Comparison of ENCODE assay signal across 20 mouse cellular contexts in the genomic region with DNA sequence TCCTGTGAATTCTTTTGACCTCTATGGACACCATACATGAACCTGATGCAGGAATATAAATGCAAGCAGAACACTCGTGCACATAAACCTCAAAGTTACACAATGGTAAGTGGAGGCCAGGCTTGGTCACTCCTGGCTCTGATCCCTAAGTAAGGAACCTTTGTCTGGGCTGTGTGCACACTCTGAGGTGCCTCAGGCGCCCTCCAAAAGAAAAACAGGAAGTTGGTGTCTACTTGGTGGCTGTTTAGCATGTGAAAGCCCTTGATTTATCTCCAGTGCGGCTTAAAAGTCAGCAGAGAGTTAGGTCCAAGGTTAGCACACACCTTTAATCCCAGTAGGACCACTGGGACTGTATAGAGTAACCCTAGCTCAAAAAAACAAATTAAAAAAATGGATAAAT. TPM values are rescaled to one million over a fixed set of nuclear protein-coding genes. Genes with fewer than 3 reads are reported as not detected.
DNase-seq lines count a peak whose midpoint lies in the region; ATAC-seq and TF ChIP-seq lines count a peak whose summit lies in the region.
"Had no signal": no experiment of that assay in that cellular context is flagged by ENCODE, and none has a peak within 500 bp of the region (broad histone marks: within the 10 kb centered on the region; RNA-seq: fewer than 3 reads in every experiment).

No protein-coding gene starts in this region.

- no peaks in the 10 kb centered on the region; the same call in 1 of the 2 replicates for H3K36me3 ChIP-seq in heart, adult 2 months (ENCODE audit: control insufficient read depth, insufficient read depth, low read length)
- no peaks in the 10 kb centered on the region for H3K36me3 ChIP-seq in ES-Bruce4 (ENCODE audit: control insufficient read depth, insufficient read depth, low read length, poor library complexity, severe bottlenecking)
- H3K36me3 ChIP-seq in splenic B cell, adult 2 months (ENCODE audit: control insufficient read depth, insufficient read depth, low read length, poor library complexity, severe bottlenecking), result no peaks in the 10 kb centered on the region
- H3K36me3 ChIP-seq: embryonic facial prominence, embryonic 13.5 days; hindbrain, embryonic 15.5 days; limb, embryonic 13.5 days; lung, embryonic 15.5 days had no signal

- no peak for TF ChIP-seq POLR2A in heart, adult 2 months (IDR thresholded peaks at IDR 0.05; ENCODE audit: insufficient read depth, low read depth, low read length)
- no peak for TF ChIP-seq POLR2A in ES-Bruce4 (IDR thresholded peaks at IDR 0.05; ENCODE audit: insufficient read depth, low read length)

- no peaks in the 10 kb centered on the region for H3K9me3 ChIP-seq in ES-Bruce4 (replicated peaks; ENCODE audit: control insufficient read depth, insufficient read depth, low read length, poor library complexity, severe bottlenecking)
- H3K9me3 ChIP-seq: embryonic facial prominence, embryonic 13.5 days; hindbrain, embryonic 15.5 days; limb, embryonic 13.5 days; lung, embryonic 15.5 days; megakaryocyte, embryonic 14.5 days had no signal

- H3K4me3 ChIP-seq in heart, adult 2 months, result no peak overlapping the region
- H3K4me3 ChIP-seq in ES-Bruce4 (ENCODE audit: low read depth, low read length), result no peak overlapping the region
- H3K4me3 ChIP-seq: embryonic facial prominence, embryonic 13.5 days; hindbrain, embryonic 15.5 days; limb, embryonic 13.5 days; lung, embryonic 15.5 days; megakaryocyte, embryonic 14.5 days had no signal

- 0 out of 2 replicates have a peak, but pooled peaks cover 1% of the 10 kb centered on the region for H3K4me1 ChIP-seq in heart, adult 2 months (ENCODE audit: control insufficient read depth, insufficient read depth, low read length)
- no peaks in the 10 kb centered on the region for H3K4me1 ChIP-seq in ES-Bruce4 (ENCODE audit: control insufficient read depth, insufficient read depth, low read length)

- H3K9ac ChIP-seq in heart, adult 2 months (ENCODE audit: low read depth, low read length), result no peak overlapping the region
- H3K9ac ChIP-seq in ES-Bruce4 (ENCODE audit: low read depth, poor library complexity, severe bottlenecking), result no peak overlapping the region
- H3K9ac ChIP-seq: embryonic facial prominence, embryonic 13.5 days; hindbrain, embryonic 15.5 days; limb, embryonic 13.5 days; liver, embryonic 14.5 days; lung, embryonic 15.5 days had no signal

- peak; percentile 37 for ATAC-seq in common myeloid progenitor, adult 5-6 weeks (replicated peaks; ENCODE audit: low read depth, poor library complexity, severe bottlenecking)
- ATAC-seq: forebrain, embryonic 14.5 days; intestine, embryonic 16.5 days; midbrain, embryonic 16.5 days had no signal

- intact Hi-C loops in heart, adult 2 months (cut with DNase I), result no loop called here

- no peak overlapping the region for H3K27ac ChIP-seq in heart, adult 2 months
- H3K27ac ChIP-seq in ES-Bruce4 (ENCODE audit: insufficient read depth, low read length), result peak overlapping the region; percentile 88
- H3K27ac ChIP-seq: embryonic facial prominence, embryonic 13.5 days; hindbrain, embryonic 15.5 days; limb, embryonic 13.5 days; liver, embryonic 14.5 days; lung, embryonic 15.5 days had no signal

- peak; percentile 83 for DNase-seq in heart, adult 11 months
- DNase-seq in heart, adult 2 months, result no peak
- peak; percentile 29 for DNase-seq in splenic B cell, adult 2 months (ENCODE audit: low read depth, low spot score)
- DNase-seq in embryo, embryonic 10.5 days (ENCODE audit: low spot score), result no peak
- DNase-seq in adrenal gland, adult 18-20 months (ENCODE audit: low spot score in 2 of 2), result no peak
- DNase-seq: cerebellum, adult 9-10 months; gastrocnemius, postnatal 14 days; heart, postnatal 10 days; right cerebral cortex, postnatal 4 days had no signal

- no peak for TF ChIP-seq CTCF in heart, adult 2 months (IDR thresholded peaks at IDR 0.05)
- TF ChIP-seq CTCF in ES-Bruce4 (IDR thresholded peaks at IDR 0.05; ENCODE audit: low read depth, low read length), result no peak

- no peak for TF ChIP-seq EP300 in heart, adult 2 months (IDR thresholded peaks at IDR 0.05; ENCODE audit: insufficient read depth, low read depth, low read length)
- TF ChIP-seq EP300 in ES-Bruce4 (IDR thresholded peaks at IDR 0.05; ENCODE audit: insufficient read depth, low read depth, low read length), result peak; percentile 72; the same call in 1 of the 2 replicates

- 60% methylated on average over 3 of the region's 3 CpGs for WGBS in heart, adult 2 months

- no peaks in the 10 kb centered on the region for H3K27me3 ChIP-seq in heart, adult 2 months (ENCODE audit: control insufficient read depth, insufficient read depth, low read length)
- H3K27me3 ChIP-seq in ES-Bruce4 (ENCODE audit: control insufficient read depth, insufficient read depth, low read length, poor library complexity, severe bottlenecking), result no peaks in the 10 kb centered on the region; the same call in 1 of the 2 replicates
- H3K27me3 ChIP-seq in splenic B cell, adult 2 months (ENCODE audit: control insufficient read depth, insufficient read depth, low read length, poor library complexity, severe bottlenecking), result no peaks in the 10 kb centered on the region; the same call in 1 of the 2 replicates
- H3K27me3 ChIP-seq: embryonic facial prominence, embryonic 13.5 days; hindbrain, embryonic 15.5 days; limb, embryonic 13.5 days; lung, embryonic 15.5 days had no signal

- H3K79me2 ChIP-seq in heart, adult 2 months (replicated peaks; ENCODE audit: control insufficient read depth, insufficient read depth, low read length), result peaks cover 4% of the 10 kb centered on the region; the same call in 1 of the 2 replicates

RNA-seq across cellular contexts. Expression of gene Phf13, which starts 3.4 kb away (rescaled TPM):
- 1 to 10 TPM; 4.5 to 4.8 TPM for total RNA-seq in heart, adult 2 months (2021)
- polyA plus RNA-seq in heart, adult 2 months (2012; rRNA removed), result 3.0 and 3.7 TPM in 2 replicates
- 49.7 and 52.1 TPM in 2 replicates for polyA plus RNA-seq in ES-Bruce4 (2011; ENCODE audit: insufficient read depth, insufficient read length, low read depth, missing spikeins)
- 2.4 and 3.3 TPM in 2 replicates for total RNA-seq in common myeloid progenitor, adult 5-6 weeks (2017)
- 10 to 100 TPM; 12.4 to 13.2 TPM for total RNA-seq in adrenal gland, adult 18-20 months (2021)

RNA-seq across cellular contexts. Expression of gene Klhl21, which starts 9.1 kb away (rescaled TPM):
- 10 to 100 TPM; 69.9 to 93.5 TPM for total RNA-seq in heart, adult 2 months (2021)
- 50.4 and 56.2 TPM in 2 replicates for polyA plus RNA-seq in heart, adult 2 months (2012; rRNA removed)
- polyA plus RNA-seq in ES-Bruce4 (2011; ENCODE audit: insufficient read depth, insufficient read length, low read depth, missing spikeins), result 24.0 and 24.4 TPM in 2 replicates
- 6.6 and 8.8 TPM in 2 replicates for total RNA-seq in common myeloid progenitor, adult 5-6 weeks (2017)
- total RNA-seq in adrenal gland, adult 18-20 months (2021), result 10 to 100 TPM; 18.3 to 28.2 TPM

RNA-seq across cellular contexts. Expression of gene Thap3, which starts 10.7 kb away (rescaled TPM):
- total RNA-seq in heart, adult 2 months (2021), result 10 to 100 TPM; 12.0 to 13.5 TPM
- 20.8 and 27.6 TPM in 2 replicates for polyA plus RNA-seq in heart, adult 2 months (2012; rRNA removed)
- 20.0 and 20.7 TPM in 2 replicates for polyA plus RNA-seq in ES-Bruce4 (2011; ENCODE audit: insufficient read depth, insufficient read length, low read depth, missing spikeins)
- 6.3 and 11.8 TPM in 2 replicates for total RNA-seq in common myeloid progenitor, adult 5-6 weeks (2017)
- 10 to 100 TPM; 18.2 to 19.9 TPM for total RNA-seq in adrenal gland, adult 18-20 months (2021)

RNA-seq across cellular contexts. Expression of gene Zbtb48, which starts 28.0 kb away (rescaled TPM):
- total RNA-seq in heart, adult 2 months (2021), result 1 to 10 TPM; 4.3 to 5.6 TPM
- 5.0 and 8.8 TPM in 2 replicates for polyA plus RNA-seq in heart, adult 2 months (2012; rRNA removed)
- 13.4 and 13.5 TPM in 2 replicates for polyA plus RNA-seq in ES-Bruce4 (2011; ENCODE audit: insufficient read depth, insufficient read length, low read depth, missing spikeins)
- total RNA-seq in common myeloid progenitor, adult 5-6 weeks (2017), result 7.4 and 10.7 TPM in 2 replicates
- total RNA-seq in adrenal gland, adult 18-20 months (2021), result 1 to 10 TPM; 8.3 to 8.9 TPM

RNA-seq across cellular contexts. Expression of gene Tas1r1, which starts 38.9 kb away (rescaled TPM):
- under 1 TPM; 0.08 to 0.11 TPM for total RNA-seq in heart, adult 2 months (2021)
- polyA plus RNA-seq in heart, adult 2 months (2012; rRNA removed), result 0.08 TPM in 1 of 2 replicates, not detected in the other
- polyA plus RNA-seq in ES-Bruce4 (2011; ENCODE audit: insufficient read depth, insufficient read length, low read depth, missing spikeins), result 0.38 and 0.55 TPM in 2 replicates
- total RNA-seq in common myeloid progenitor, adult 5-6 weeks (2017), result 0.49 and 1.5 TPM in 2 replicates
- total RNA-seq in adrenal gland, adult 18-20 months (2021), result not detected

Comparison
In these comparisons a context has a peak if more than half of its experiments do, and no peak if none do; other contexts are left out.
1. DNase-seq: peak in heart, adult 11 months (single experiment) and splenic B cell, adult 2 months (single experiment); none in heart, adult 2 months (0 of 2), embryo, embryonic 10.5 days (single experiment) and adrenal gland, adult 18-20 months (0 of 2).